Mouse (Mus musculus) CD4-positive, CD25-positive, alpha-beta regulatory T cell, adult 2 months (primary cell): ENCODE data around the gene Srrt.

ENCODE experiments used
- DNase-seq: peaks from one replicate; pipeline ENCODE4 v3.0.0-alpha.2; 2012; ENCODE audit warnings: low read depth, low spot score

The Srrt gene

DNA sequence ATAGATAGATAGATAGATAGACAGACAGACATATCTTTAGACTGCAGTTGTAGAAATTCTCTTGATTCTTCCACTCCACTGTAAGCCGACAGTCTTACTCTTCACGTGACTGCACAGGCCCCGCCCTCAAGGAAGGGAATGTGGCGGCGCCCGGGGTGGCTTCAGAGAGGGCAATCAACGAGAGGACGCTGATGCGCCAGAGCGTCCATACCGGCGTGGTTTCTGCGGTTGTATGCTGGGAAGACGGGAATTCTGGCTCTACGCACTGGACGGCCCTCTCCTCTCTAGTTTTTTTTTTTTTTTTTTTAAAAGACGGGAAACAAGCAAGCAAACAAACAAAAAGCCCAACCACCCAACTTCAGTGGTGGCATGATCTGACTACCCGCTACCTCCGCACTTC, 30.8 kb upstream of the Srrt start:
- peak; percentile 80 for DNase-seq

DNA sequence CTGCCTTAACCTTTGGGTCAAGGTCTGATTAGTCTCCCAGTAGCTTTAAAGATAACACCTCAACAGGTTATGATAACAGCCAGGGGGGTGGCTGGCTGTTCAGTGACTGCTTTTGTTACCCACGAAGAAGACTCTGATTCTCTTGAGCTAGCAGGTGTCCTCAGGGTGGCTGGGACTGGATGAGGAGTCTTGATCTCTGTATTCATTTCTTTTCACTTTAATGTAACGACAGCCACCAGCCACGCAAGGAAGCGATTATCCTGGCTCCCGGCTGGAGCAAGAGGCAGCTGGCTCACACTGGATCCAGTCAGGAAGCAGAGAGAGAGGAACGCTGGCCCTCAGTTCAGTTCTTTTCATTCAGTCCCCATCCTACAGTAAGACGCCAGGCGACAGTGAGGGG, 29.7 kb upstream of the Srrt start:
- DNase-seq, result no peak

GRCm38 (mm10) chr5:137335066-137335465, 27.6 kb upstream of the Srrt start:
- DNase-seq, result no peak

DNA sequence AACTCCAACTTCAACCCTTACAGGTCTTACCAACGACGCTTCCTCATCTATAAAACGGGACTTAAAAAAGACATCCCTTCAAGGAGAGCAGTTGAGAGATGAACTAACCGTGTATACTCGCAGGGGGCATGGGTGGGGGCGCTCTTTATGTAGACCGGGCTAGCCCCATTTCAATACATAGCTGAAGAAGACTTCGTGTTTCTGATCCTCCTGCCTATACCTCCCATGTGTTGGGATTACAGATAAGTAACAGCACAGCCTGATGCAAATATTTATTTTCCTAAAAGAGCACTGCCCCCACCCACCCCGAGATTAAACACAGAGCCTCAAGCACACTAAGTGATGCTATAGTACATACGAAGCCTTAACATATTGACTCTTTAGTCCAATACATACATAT, 26.8 kb upstream of the Srrt start:
- no peak for DNase-seq

DNA sequence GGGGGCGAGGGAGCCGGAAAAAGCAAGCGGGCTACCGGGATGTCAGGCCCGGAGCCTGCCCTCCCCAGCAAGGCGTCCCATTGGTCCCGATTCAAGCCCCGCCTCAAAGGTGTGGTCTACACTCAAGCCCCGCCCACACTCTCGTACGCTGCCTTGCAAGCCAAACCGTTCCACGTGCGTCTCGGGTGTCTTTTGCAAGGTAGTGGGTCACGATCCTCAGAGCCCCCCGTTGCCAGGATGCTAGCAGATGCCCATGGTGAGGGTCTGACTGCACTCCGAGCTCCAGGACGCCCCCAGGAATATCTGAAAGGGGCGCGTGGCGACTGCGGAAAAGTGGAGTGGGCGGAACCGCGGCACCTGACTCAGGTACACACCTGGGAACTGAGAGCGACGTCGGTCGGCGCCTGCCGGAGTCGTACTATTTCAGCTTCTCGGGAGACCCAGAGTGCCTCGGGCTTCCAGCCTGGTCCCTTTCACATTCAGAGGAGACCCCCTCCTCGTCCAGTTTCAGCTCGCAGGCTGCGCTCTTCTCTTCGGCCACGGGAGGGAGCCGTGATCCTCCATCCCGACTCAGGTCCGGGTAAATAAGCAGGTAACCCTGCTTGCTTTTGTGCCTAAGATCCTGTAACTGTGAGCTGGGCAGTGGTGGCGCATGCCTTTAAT, 26.2 kb upstream of the Srrt start, which contains the start of gene Slc12a9:
Gene Slc12a9 (minus strand): TSS at position 86 of the 663 bp plus-strand sequence.
- DNase-seq, result peak; percentile 96

GRCm38 (mm10) chr5:137332857-137333511, 25.5 kb upstream of the Srrt start:
- DNase-seq, result no peak

GRCm38 (mm10) chr5:137330910-137331309, 23.4 kb upstream of the Srrt start:
- DNase-seq, result no peak

GRCm38 (mm10) chr5:137320996-137321395, 13.5 kb upstream of the Srrt start:
- DNase-seq, result no peak

- no peak for DNase-seq
These were observed 11.1 kb upstream of the Srrt start for GRCm38 (mm10) chr5:137318570-137318969.

DNA sequence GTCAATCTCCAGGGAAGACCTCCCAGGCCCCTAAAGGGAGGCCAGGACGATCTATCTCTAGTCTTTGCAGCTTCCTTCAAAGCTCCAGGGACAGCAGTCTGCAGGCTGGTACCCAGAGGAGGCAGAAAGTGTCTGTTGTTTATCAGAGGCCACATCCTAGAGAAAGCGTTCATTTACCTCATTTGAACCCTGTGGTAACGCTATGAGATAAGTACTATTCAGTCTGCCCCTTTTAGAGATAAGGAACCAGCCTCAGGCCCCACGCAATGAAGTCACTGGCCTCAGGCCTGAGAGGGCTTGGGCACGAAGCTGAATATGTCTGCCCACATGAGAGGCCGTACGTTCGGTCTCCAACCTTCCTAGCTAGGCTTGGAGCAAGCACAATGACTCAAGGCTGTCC, 9.9 kb upstream of the Srrt start:
- no peak for DNase-seq

DNA sequence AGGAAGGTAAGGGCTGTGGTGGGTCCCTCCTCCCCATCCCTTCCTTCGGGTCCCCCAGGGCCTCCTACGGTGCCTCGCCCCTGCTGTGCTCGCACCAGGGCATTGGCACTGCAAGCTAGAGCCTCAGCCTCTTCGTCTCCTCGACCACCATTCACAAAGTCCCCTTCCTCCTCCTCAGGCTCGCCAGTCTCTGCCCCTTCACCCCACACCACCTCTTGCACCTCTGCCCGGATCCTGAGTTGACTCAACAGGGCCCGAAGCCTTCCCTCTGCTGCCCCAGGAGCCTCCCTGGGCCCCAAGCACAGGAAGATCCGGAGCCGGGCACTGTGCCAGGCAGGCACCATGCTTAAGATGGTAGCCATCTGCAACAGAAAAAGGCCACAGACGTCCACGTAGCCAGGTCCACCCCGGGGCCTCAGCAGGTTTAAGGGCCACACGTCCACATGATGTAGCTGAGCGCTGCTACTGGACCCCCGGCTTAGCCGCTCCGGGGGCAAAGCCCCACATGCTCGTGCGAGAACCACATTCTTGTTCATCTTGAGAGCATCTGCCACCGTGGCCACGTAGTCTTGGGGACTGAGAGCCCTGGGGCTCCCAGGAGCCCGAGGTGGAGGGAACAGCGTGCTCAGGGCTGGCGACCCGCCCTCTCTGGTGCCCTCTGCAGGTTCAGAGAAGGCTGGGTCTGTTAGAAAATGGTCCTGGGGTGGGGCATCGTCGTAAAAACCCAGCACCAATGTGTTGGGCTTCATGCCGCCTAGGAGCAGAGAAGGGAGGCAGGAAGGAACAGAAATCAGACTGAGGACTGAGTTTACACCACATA, 7.8 kb upstream of the Srrt start:
- DNase-seq, result peak; percentile 67

GRCm38 (mm10) chr5:137314193-137315083, 7.0 kb upstream of the Srrt start, which contains the start of gene Trip6:
TSS of gene Trip6 (minus strand) at chr5:137314404.
- DNase-seq, result no peak

DNA sequence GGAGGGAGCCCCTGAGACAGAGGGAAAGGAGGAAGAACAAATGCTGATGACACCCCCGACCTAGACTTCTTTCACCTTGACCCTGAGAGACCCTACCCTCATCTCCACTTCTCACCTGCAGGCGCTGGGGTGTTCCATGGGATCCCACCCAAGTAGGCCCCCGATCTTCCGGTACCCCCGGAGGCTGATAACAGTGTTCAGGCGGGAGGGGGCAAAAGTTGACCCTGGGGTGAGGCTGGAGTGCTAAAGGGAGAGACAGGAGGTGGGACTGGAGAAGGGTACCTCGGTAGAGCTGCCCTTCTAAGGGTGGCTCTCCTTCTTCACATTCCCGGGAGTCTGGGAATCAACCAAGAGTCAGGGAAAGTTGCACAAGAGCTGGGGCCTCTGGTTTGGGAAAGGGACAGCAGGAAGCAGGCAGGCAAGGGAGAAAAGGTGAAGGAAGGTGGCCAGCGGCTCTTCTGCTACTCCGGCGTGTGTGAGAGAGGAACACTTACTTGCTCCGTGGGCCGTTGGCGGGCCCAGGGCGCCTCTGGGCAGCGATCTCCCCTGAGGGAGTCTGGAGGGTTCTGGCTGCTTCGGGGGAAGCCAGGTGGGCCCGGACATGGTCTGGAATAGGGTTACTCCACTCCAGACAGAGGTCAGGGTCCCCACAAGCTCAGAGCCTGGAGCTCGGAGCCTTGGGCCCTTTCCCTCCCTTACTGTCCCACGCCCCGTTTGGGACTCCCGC, 6.2 kb upstream of the Srrt start:
- DNase-seq, result no peak

DNA sequence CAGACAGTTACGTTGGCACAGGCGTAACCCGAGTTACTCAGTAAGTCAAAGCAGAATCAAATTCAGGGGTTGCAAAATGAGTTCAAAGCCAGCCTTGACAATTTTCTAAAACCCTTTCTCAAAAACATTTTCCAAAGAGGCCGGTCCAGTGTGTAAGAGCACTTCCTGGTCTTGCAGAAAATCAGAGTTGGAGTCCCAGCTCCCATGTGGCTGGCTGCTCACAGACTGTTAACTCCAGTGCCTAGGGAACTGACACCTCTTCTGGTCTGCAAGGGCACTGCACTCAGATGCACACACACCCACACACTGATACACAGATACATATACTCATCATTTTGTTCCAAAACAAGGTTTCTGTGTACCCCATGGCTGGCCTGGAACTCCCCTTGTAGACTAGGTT, 882 bp upstream of the Srrt start:
- DNase-seq, result peak; percentile 37

DNA sequence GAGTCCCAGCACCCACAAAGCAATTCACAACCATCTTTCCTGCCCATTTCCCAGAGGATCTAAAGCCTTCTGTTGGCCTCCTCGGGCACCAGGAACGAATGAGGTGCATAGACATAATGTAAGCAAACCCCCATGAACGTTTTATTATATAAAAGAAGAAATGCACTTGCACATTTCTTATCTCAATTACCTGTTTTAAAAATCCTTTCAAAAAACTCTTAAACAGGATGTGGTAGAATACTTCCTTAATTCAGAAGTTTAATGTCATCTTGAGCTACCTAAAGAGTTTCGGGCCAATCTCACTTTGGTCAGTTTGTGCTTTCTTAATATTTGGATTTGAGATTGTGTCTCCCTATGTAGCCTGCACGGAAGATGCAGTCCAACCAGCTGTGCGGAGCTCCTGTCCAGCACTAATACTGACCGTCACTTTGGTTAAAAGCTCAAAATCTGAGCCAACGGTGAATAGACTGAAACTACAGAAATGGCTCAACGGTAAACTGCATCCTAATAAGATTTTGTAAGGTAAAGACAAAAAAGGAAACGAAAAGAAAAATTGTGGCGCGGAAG, 952 bp downstream of the Srrt start:
- peak; percentile 31 for DNase-seq

DNA sequence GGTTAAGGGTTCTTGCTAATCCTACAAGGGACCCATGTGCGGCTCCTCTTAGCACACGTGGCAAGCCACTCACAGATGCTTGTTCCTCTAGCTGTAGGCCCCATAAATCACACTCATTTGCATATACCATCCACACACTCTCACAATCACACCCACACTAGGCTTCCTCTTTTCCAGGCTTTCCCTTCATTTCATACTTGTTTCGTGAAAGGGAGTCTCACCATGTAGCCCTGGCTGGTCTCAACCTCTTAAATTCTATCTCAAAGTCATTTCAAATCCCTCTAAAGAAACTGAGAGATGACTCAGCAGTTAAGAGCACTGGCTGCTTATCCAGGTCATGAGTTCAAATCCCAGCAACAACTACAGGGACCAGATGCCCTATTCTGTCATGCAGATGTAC, 1.7 kb downstream of the Srrt start:
- no peak for DNase-seq

DNA sequence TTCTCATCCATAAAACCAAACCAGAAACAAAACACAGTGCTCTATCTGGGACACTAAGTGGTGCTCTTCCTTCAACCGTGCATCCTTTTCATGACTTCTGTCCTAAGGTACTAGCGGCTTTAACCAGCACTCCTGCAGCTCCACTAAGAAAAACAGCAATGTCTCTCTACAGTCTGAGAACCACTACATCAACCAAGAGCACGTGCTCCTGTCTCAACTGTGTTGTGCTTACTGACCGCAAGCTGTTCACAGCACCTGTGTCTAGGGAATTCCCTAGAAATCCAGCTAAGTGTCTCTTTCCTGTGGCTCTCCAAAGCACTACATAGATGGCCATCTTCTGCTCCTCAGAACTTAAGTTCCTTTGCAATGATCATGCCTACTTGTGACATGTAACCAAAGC, 2.7 kb downstream of the Srrt start:
- DNase-seq, result no peak

- DNase-seq, result no peak
These were observed 3.3 kb downstream of the Srrt start for GRCm38 (mm10) chr5:137304165-137304564.

- no peak for DNase-seq
These were observed 3.9 kb downstream of the Srrt start for GRCm38 (mm10) chr5:137303609-137304008.

DNA sequence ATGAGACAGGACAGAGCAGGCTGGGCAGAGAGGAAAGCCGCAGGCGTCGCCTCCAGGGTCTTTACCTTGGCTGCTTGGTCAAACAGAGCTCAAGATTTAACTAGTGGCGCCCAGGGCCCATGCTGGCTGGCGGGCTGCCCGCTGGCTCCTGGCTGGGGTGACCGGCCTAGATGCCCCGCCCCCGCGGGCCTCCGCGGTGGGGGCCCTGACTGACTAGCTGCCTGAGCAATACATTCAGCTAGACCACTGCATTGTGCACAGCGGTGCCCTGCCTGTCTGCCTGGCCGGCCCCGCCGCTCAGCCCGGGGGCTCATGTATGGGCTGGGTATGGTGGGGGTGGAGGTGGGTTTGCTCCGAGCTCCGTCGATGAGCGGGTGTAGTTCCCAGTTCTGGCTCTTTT, 6.2 kb downstream of the Srrt start:
- DNase-seq, result no peak

GRCm38 (mm10) chr5:137299240-137299639, 8.2 kb downstream of the Srrt start:
- no peak for DNase-seq
